Mouse (Mus musculus): ENCODE results near the gene Abhd17c. TPM values are rescaled to one million over a fixed set of nuclear protein-coding genes. Genes with fewer than 3 reads are reported as not detected.
A peak's percentile ranks its signal among the peaks of the same experiment; 100 is the strongest.

The Abhd17c gene
- total and polyA plus RNA-seq, 3 experiments = 33.5 to 55.7 TPM; not detected in 1

- no peak overlapping the region for H3K27ac ChIP-seq (ENCODE audit: control insufficient read depth, low read depth, low read length)
- TF ChIP-seq CTCF (IDR thresholded peaks at IDR 0.05 in 2 of 3, conservative IDR thresholded peaks at IDR 0.05 in 1 of 3; ENCODE audit: control insufficient read depth in 1 of 3, insufficient read depth in 1 of 3, low read depth in 2 of 3, low read length in 3 of 3, poor library complexity in 1 of 3, severe bottlenecking in 1 of 3) = peak; percentile 47 to 68 (median 47)
- TF ChIP-seq MAX (IDR thresholded peaks at IDR 0.05; ENCODE audit: low read length) = no peak
- TF ChIP-seq MAZ (IDR thresholded peaks at IDR 0.05; ENCODE audit: low read depth, low read length) = no peak
- no peak for TF ChIP-seq KAT2A (conservative IDR thresholded peaks at IDR 0.05; ENCODE audit: low read depth, low read length)
- no peak for TF ChIP-seq HCFC1 (IDR thresholded peaks at IDR 0.05; ENCODE audit: low read depth, low read length)
- TF ChIP-seq USF2 (IDR thresholded peaks at IDR 0.05; ENCODE audit: borderline replicate concordance in 1 of 2, insufficient read depth in 1 of 2, low read depth in 1 of 2, low read length in 2 of 2) = no peak
- no peak for TF ChIP-seq MXI1 (IDR thresholded peaks at IDR 0.05; ENCODE audit: low read depth, low read length)
- TF ChIP-seq UBTF (IDR thresholded peaks at IDR 0.05; ENCODE audit: borderline replicate concordance, insufficient read depth, low read depth, low read length) = no peak
- no peak for TF ChIP-seq EP300 (IDR thresholded peaks at IDR 0.05; ENCODE audit: low read depth in 1 of 2, low read length in 2 of 2)
- TF ChIP-seq MYC (IDR thresholded peaks at IDR 0.05; ENCODE audit: low read depth, low read length) = no peak
- TF ChIP-seq SMC3 (IDR thresholded peaks at IDR 0.05; ENCODE audit: low read depth, low read length) = peak; percentile 79
- TF ChIP-seq E2F4 (IDR thresholded peaks at IDR 0.05; ENCODE audit: borderline replicate concordance, low read depth, low read length) = no peak
- TF ChIP-seq ZKSCAN1 (IDR thresholded peaks at IDR 0.05; ENCODE audit: low read depth, low read length) = no peak
- TF ChIP-seq MAFK (IDR thresholded peaks at IDR 0.05; ENCODE audit: borderline replicate concordance, low read depth, low read length) = no peak
- no peak for TF ChIP-seq POLR2A (IDR thresholded peaks at IDR 0.05; ENCODE audit: control insufficient read depth in 1 of 2, insufficient read depth in 1 of 2, low read depth in 1 of 2, low read length in 2 of 2, poor library complexity in 1 of 2)
- no peak for TF ChIP-seq ZMIZ1 (IDR thresholded peaks at IDR 0.05; ENCODE audit: low read depth, low read length)
- TF ChIP-seq CHD1 (IDR thresholded peaks at IDR 0.05; ENCODE audit: low read depth, low read length) = no peak
- no peak for TF ChIP-seq GATA1 (IDR thresholded peaks at IDR 0.05; ENCODE audit: low read depth, low read length)
- peak; percentile 60 for TF ChIP-seq RAD21 (IDR thresholded peaks at IDR 0.05; ENCODE audit: low read depth, low read length)
- TF ChIP-seq NRF1 (IDR thresholded peaks at IDR 0.05; ENCODE audit: insufficient read depth, low read depth, low read length, poor library complexity, severe bottlenecking) = no peak
- TF ChIP-seq ETS1 (IDR thresholded peaks at IDR 0.05; ENCODE audit: low read depth, low read length) = no peak
- no peak for TF ChIP-seq BHLHE40 (IDR thresholded peaks at IDR 0.05; ENCODE audit: borderline replicate concordance, low read depth, low read length)
- peak; percentile 63 for TF ChIP-seq ZC3H11A (IDR thresholded peaks at IDR 0.05; ENCODE audit: low read depth, low read length)
- H3K4me3 ChIP-seq (ENCODE audit: control insufficient read depth in 1 of 2, insufficient read depth in 1 of 2, low read depth in 2 of 2, low read length in 2 of 2) = no peak overlapping the region
- no peaks in the 10 kb centered on the region for H3K36me3 ChIP-seq (ENCODE audit: control insufficient read depth in 1 of 2, insufficient read depth in 2 of 2, low read length in 2 of 2)
- H3K9me3 ChIP-seq (replicated peaks; ENCODE audit: insufficient read depth, low read length) = no peaks in the 10 kb centered on the region
- H3K4me1 ChIP-seq (ENCODE audit: control insufficient read depth in 1 of 2, insufficient read depth in 2 of 2, low read length in 2 of 2) = peaks cover 0 to 3% of the 10 kb centered on the region in 2 experiments; a peak in 1 of 4 replicates
- peak; percentile 47 for DNase-seq (ENCODE audit: low read depth, low spot score)
- H3K79me2 ChIP-seq (ENCODE audit: control insufficient read depth, insufficient read depth, low read length, poor library complexity) = no peaks in the 10 kb centered on the region
- no peak overlapping the region for H3K9ac ChIP-seq (ENCODE audit: control insufficient read depth, low read depth, low read length, poor library complexity, severe bottlenecking)
- no peaks in the 10 kb centered on the region for H3K27me3 ChIP-seq (ENCODE audit: control insufficient read depth in 1 of 2, insufficient read depth in 2 of 2, low read length in 2 of 2)
These were observed 61.9 kb downstream of the Abhd17c start for GRCm38 (mm10) chr7:84089777-84090176.

Measured in MEL (cell line).